Mouse (Mus musculus) left cerebral cortex, postnatal 10 days (tissue): ENCODE data around the gene Magi1. TPM values are rescaled to one million over a fixed set of nuclear protein-coding genes. Genes with fewer than 3 reads are reported as not detected.
A peak's percentile ranks its signal among the peaks of the same experiment; 100 is the strongest.

Experiments used
- DNase-seq, 2 experiments: peaks; one replicate each; pipeline ENCODE4 v3.0.0; 2021 to 2022; ENCODE audit warnings: low spot score in 2 of 2, mixed read lengths in 1 of 2; ENCODE audit errors: extremely low spot score in 1 of 2
- intact Hi-C: fragments of 180-260 bp; cut with DNase I; formaldehyde crosslinking; loops from one replicate; pipeline ENCODE4 v1.15.1; 2025
- total RNA-seq, 2 experiments: library from RNA; stranded (reverse); gene quantifications; 2 replicates each; pipeline ENCODE4 v1.2.3; 2021

The Magi1 gene
- total RNA-seq, 2 experiments from 2014 or later = 89.8 to 91.8 TPM

GRCm38 (mm10) chr6:93771081-93771480 lies 512.6 kb downstream of the Magi1 start:
- intact Hi-C loops = no loop called here
- DNase-seq = no peak

- intact Hi-C loops = no loop called here
- DNase-seq = no peak
Observed at GRCm38 (mm10) chr6:93770283-93771025, 513.3 kb downstream of the Magi1 start.

GRCm38 (mm10) chr6:93758114-93758513 lies 525.6 kb downstream of the Magi1 start:
- DNase-seq = no peak
- intact Hi-C loops = loop anchor here (5.0 to 10.0 kb wide), 2 partner anchors 227 to 284 kb away; no protein-coding TSS in a partner anchor

GRCm38 (mm10) chr6:93757353-93758087 lies 526.2 kb downstream of the Magi1 start:
- peak; percentile 80 to 89 for DNase-seq
- intact Hi-C loops = loop anchor here (5.0 to 10.0 kb wide), 2 partner anchors 227 to 285 kb away; no protein-coding TSS in a partner anchor

- no peak for DNase-seq
- intact Hi-C loops = no loop called here
Observed at GRCm38 (mm10) chr6:93743145-93743544, 540.6 kb downstream of the Magi1 start.

GRCm38 (mm10) chr6:93739786-93740185 lies 543.9 kb downstream of the Magi1 start:
- no peak for DNase-seq

GRCm38 (mm10) chr6:93737083-93737482 lies 546.6 kb downstream of the Magi1 start:
- intact Hi-C loops = no loop called here
- no peak for DNase-seq

More at GRCm38 (mm10) chr6:93739786-93740185, 543.9 kb downstream of the Magi1 start:
- intact Hi-C loops = no loop called here

- no peak for DNase-seq
- intact Hi-C loops = no loop called here
Observed at GRCm38 (mm10) chr6:93736071-93736470, 547.6 kb downstream of the Magi1 start.

- intact Hi-C loops = no loop called here
- DNase-seq = no peak
Observed at GRCm38 (mm10) chr6:93733800-93734199, 549.9 kb downstream of the Magi1 start.

- no peak for DNase-seq
- intact Hi-C loops = loop anchor here (5.0 kb wide), 1 partner anchor 942 kb away; no protein-coding TSS in a partner anchor
Observed at GRCm38 (mm10) chr6:93729702-93730101, 554.0 kb downstream of the Magi1 start.

- intact Hi-C loops = loop anchor here (5.0 kb wide), 1 partner anchor 941 kb away; no protein-coding TSS in a partner anchor
- no peak for DNase-seq
Observed at GRCm38 (mm10) chr6:93728791-93729190, 554.9 kb downstream of the Magi1 start.

- no peak for DNase-seq
- intact Hi-C loops = loop anchor here (5.0 kb wide), 1 partner anchor 940 kb away; no protein-coding TSS in a partner anchor
Observed at GRCm38 (mm10) chr6:93727630-93728178, 556.0 kb downstream of the Magi1 start.

GRCm38 (mm10) chr6:93726829-93727455 lies 556.8 kb downstream of the Magi1 start:
- intact Hi-C loops = loop anchor here (5.0 kb wide), 1 partner anchor 940 kb away; no protein-coding TSS in a partner anchor
- DNase-seq = peak in 1 of 2 experiments; percentile 32

GRCm38 (mm10) chr6:93726121-93726520 lies 557.6 kb downstream of the Magi1 start:
- no peak for DNase-seq
- intact Hi-C loops = loop anchor here (5.0 kb wide), 1 partner anchor 939 kb away; no protein-coding TSS in a partner anchor

GRCm38 (mm10) chr6:93724749-93725148 lies 559.0 kb downstream of the Magi1 start:
- DNase-seq = no peak
- intact Hi-C loops = loop anchor here (5.0 kb wide), 1 partner anchor 937 kb away; no protein-coding TSS in a partner anchor

GRCm38 (mm10) chr6:93723226-93723625 lies 560.5 kb downstream of the Magi1 start:
- intact Hi-C loops = no loop called here
- DNase-seq = no peak

GRCm38 (mm10) chr6:93719532-93719931 lies 564.2 kb downstream of the Magi1 start:
- intact Hi-C loops = no loop called here
- no peak for DNase-seq

- no peak for DNase-seq
- intact Hi-C loops = no loop called here
Observed at GRCm38 (mm10) chr6:93718385-93718784, 565.3 kb downstream of the Magi1 start.
